Mouse (Mus musculus) MEL (cell line): ENCODE data around the gene Stoml3. TPM values are rescaled to one million over a fixed set of nuclear protein-coding genes. Genes with fewer than 3 reads are reported as not detected.

Experiments used
- DNase-seq: peaks from one replicate; pipeline ENCODE4 v3.0.0; 2011; ENCODE audit warnings: low read depth, low spot score
- H3K27ac ChIP-seq: 2 replicates; pipeline ENCODE4 v1.5.1; 2012; ENCODE audit warnings: low read depth, mild to moderate bottlenecking, control low read depth, low read length, moderate library complexity; ENCODE audit not compliant: control insufficient read depth
- H3K27me3 ChIP-seq, 2 experiments: fragments of 150-350 bp in 1 of 2; sonication (generic) in 1 of 2; 2 replicates each; pipeline ENCODE4 v1.6.1; 2012; ENCODE audit warnings: low read length in 2 of 2, mild to moderate bottlenecking in 2 of 2, improper control_type of control experiment in 1 of 2, moderate library complexity in 1 of 2; ENCODE audit not compliant: insufficient read depth in 2 of 2, control insufficient read depth in 1 of 2
- H3K36me3 ChIP-seq, 2 experiments: 2 replicates each; pipeline ENCODE4 v1.6.1; 2012 to 2014; ENCODE audit warnings: low read length in 2 of 2, improper control_type of control experiment in 1 of 2, inconsistent platforms in 1 of 2, mild to moderate bottlenecking in 1 of 2; ENCODE audit not compliant: insufficient read depth in 2 of 2, control insufficient read depth in 1 of 2
- H3K4me1 ChIP-seq, 2 experiments: fragments of 150-350 bp in 1 of 2; sonication (generic) in 1 of 2; 2 replicates each; pipeline ENCODE4 v1.6.1; 2012; ENCODE audit warnings: low read length in 2 of 2, improper control_type of control experiment in 1 of 2, mild to moderate bottlenecking in 1 of 2; ENCODE audit not compliant: insufficient read depth in 2 of 2, control insufficient read depth in 1 of 2
- H3K4me3 ChIP-seq, 2 experiments: fragments of 150-350 bp in 1 of 2; sonication (generic) in 1 of 2; 2 replicates each; pipeline ENCODE4 v1.5.1; 2012; ENCODE audit warnings: low read depth in 2 of 2, low read length in 2 of 2, mild to moderate bottlenecking in 2 of 2, moderate library complexity in 2 of 2, control low read depth in 1 of 2, improper control_type of control experiment in 1 of 2; ENCODE audit not compliant: control insufficient read depth in 1 of 2, insufficient read depth in 1 of 2
- H3K79me2 ChIP-seq: 2 replicates; pipeline ENCODE4 v1.6.1; 2012; ENCODE audit warnings: mild to moderate bottlenecking, low read length, moderate library complexity; ENCODE audit not compliant: control insufficient read depth, poor library complexity, insufficient read depth
- H3K9ac ChIP-seq: 2 replicates; pipeline ENCODE4 v1.6.1; 2012; ENCODE audit warnings: low read depth, mild to moderate bottlenecking, control low read depth, low read length, moderate library complexity; ENCODE audit not compliant: control insufficient read depth, poor library complexity, severe bottlenecking
- H3K9me3 ChIP-seq: fragments of 150-350 bp; sonication (generic); replicated peaks from 2 replicates; pipeline ENCODE4 v1.6.1; 2012; ENCODE audit warnings: mild to moderate bottlenecking, low read length, improper control_type of control experiment, moderate library complexity; ENCODE audit not compliant: insufficient read depth
- CHD1 ChIP-seq: IDR thresholded peaks from 2 replicates; pipeline ENCODE4 v1.6.1; 2012; ENCODE audit warnings: low read depth, mild to moderate bottlenecking, inconsistent platforms, low read length, improper control_type of control experiment
- CHD2 ChIP-seq: IDR thresholded peaks from 2 replicates; pipeline ENCODE4 v1.6.1; 2011; ENCODE audit warnings: low read length, improper control_type of control experiment
- E2F4 ChIP-seq: IDR thresholded peaks from 2 replicates; pipeline ENCODE4 v1.6.1; 2011; ENCODE audit warnings: low read depth, low read length, improper control_type of control experiment, borderline replicate concordance
- ELF1 ChIP-seq: IDR thresholded peaks from 2 replicates; pipeline ENCODE4 v1.6.1; 2014; ENCODE audit warnings: low read depth, mild to moderate bottlenecking, inconsistent platforms, low read length, improper control_type of control experiment, moderate library complexity
- EP300 ChIP-seq, 2 experiments: IDR thresholded peaks; 2 replicates each; pipeline ENCODE4 v1.6.1; 2011; ENCODE audit warnings: improper control_type of control experiment in 2 of 2, low read length in 2 of 2, low read depth in 1 of 2, mild to moderate bottlenecking in 1 of 2
- ETS1 ChIP-seq: IDR thresholded peaks from 2 replicates; pipeline ENCODE4 v1.6.1; 2012; ENCODE audit warnings: low read depth, mild to moderate bottlenecking, inconsistent platforms, low read length, improper control_type of control experiment, moderate library complexity
- HCFC1 ChIP-seq: IDR thresholded peaks from 2 replicates; pipeline ENCODE4 v1.6.1; 2012; ENCODE audit warnings: low read depth, mild to moderate bottlenecking, inconsistent platforms, low read length, improper control_type of control experiment, moderate library complexity
- JUND ChIP-seq: IDR thresholded peaks from 2 replicates; pipeline ENCODE4 v1.6.1; 2011; ENCODE audit warnings: low read depth, mild to moderate bottlenecking, improper control_type of control experiment, low read length
- KAT2A ChIP-seq: conservative IDR thresholded peaks from 2 replicates; pipeline ENCODE4 v1.6.1; 2012; ENCODE audit warnings: low read depth, low read length, improper control_type of control experiment, inconsistent platforms
- MAFK ChIP-seq: IDR thresholded peaks from 2 replicates; pipeline ENCODE4 v1.6.1; 2011; ENCODE audit warnings: low read depth, mild to moderate bottlenecking, low read length, improper control_type of control experiment, borderline replicate concordance
- MAX ChIP-seq: IDR thresholded peaks from 2 replicates; pipeline ENCODE4 v1.6.1; 2011; ENCODE audit warnings: low read length, improper control_type of control experiment
- MAZ ChIP-seq: IDR thresholded peaks from 2 replicates; pipeline ENCODE4 v1.6.1; 2012; ENCODE audit warnings: low read depth, mild to moderate bottlenecking, inconsistent platforms, low read length, improper control_type of control experiment
- MEF2A ChIP-seq: IDR thresholded peaks from 2 replicates; pipeline ENCODE4 v1.6.1; 2014; ENCODE audit warnings: low read depth, mild to moderate bottlenecking, inconsistent platforms, low read length, improper control_type of control experiment; ENCODE audit not compliant: poor library complexity, insufficient replicate concordance, severe bottlenecking; ENCODE audit errors: extremely low read depth
- MXI1 ChIP-seq: IDR thresholded peaks from 2 replicates; pipeline ENCODE4 v1.6.1; 2011; ENCODE audit warnings: mild to moderate bottlenecking, low read depth, low read length, improper control_type of control experiment
- MYB ChIP-seq: IDR thresholded peaks from 2 replicates; pipeline ENCODE4 v1.6.1; 2011; ENCODE audit warnings: mild to moderate bottlenecking, low read depth, low read length, improper control_type of control experiment
- MYC ChIP-seq: IDR thresholded peaks from 2 replicates; pipeline ENCODE4 v1.6.1; 2011; ENCODE audit warnings: low read depth, mild to moderate bottlenecking, low read length, improper control_type of control experiment, moderate library complexity
- NELFE ChIP-seq: IDR thresholded peaks from 2 replicates; pipeline ENCODE4 v1.6.1; 2011; ENCODE audit warnings: low read depth, low read length, improper control_type of control experiment
- NRF1 ChIP-seq: IDR thresholded peaks from 2 replicates; pipeline ENCODE4 v1.6.1; 2014; ENCODE audit warnings: low read depth, mild to moderate bottlenecking, inconsistent platforms, low read length, improper control_type of control experiment, moderate library complexity; ENCODE audit not compliant: poor library complexity, insufficient read depth, severe bottlenecking
- POLR2AphosphoS2 ChIP-seq: IDR thresholded peaks from 2 replicates; pipeline ENCODE4 v1.6.1; 2011; ENCODE audit warnings: low read length, improper control_type of control experiment
- POLR2AphosphoS5 ChIP-seq: IDR thresholded peaks from 2 replicates; pipeline ENCODE4 v1.6.1; 2012; ENCODE audit warnings: low read depth, borderline replicate concordance, mild to moderate bottlenecking, inconsistent platforms, low read length, moderate library complexity, mixed read lengths
- RAD21 ChIP-seq: IDR thresholded peaks from 2 replicates; pipeline ENCODE4 v1.6.1; 2011; ENCODE audit warnings: mild to moderate bottlenecking, low read depth, low read length, improper control_type of control experiment
- RCOR1 ChIP-seq: IDR thresholded peaks from 2 replicates; pipeline ENCODE4 v1.6.1; 2012; ENCODE audit warnings: low read depth, mild to moderate bottlenecking, inconsistent platforms, low read length, improper control_type of control experiment
- SMC3 ChIP-seq: IDR thresholded peaks from 2 replicates; pipeline ENCODE4 v1.6.1; 2011; ENCODE audit warnings: low read depth, low read length, improper control_type of control experiment
- TAL1 ChIP-seq: IDR thresholded peaks from 2 replicates; pipeline ENCODE4 v1.6.1; 2012; ENCODE audit warnings: mild to moderate bottlenecking, inconsistent platforms, low read length, moderate library complexity, mixed read lengths
- TBP ChIP-seq: IDR thresholded peaks from 2 replicates; pipeline ENCODE4 v1.8.0; 2011; ENCODE audit warnings: low read depth, low read length, improper control_type of control experiment
- UBTF ChIP-seq: IDR thresholded peaks from 2 replicates; pipeline ENCODE4 v1.6.1; 2012; ENCODE audit warnings: low read depth, mild to moderate bottlenecking, inconsistent platforms, low read length, improper control_type of control experiment, moderate library complexity, borderline replicate concordance; ENCODE audit not compliant: insufficient read depth
- USF2 ChIP-seq, 2 experiments: IDR thresholded peaks; 2 replicates each; pipeline ENCODE4 v1.6.1; 2011 to 2012; ENCODE audit warnings: improper control_type of control experiment in 2 of 2, low read length in 2 of 2, borderline replicate concordance in 1 of 2, inconsistent platforms in 1 of 2, low read depth in 1 of 2, mild to moderate bottlenecking in 1 of 2; ENCODE audit not compliant: insufficient read depth in 1 of 2
- ZMIZ1 ChIP-seq: IDR thresholded peaks from 2 replicates; pipeline ENCODE4 v1.6.1; 2012; ENCODE audit warnings: low read depth, mild to moderate bottlenecking, inconsistent platforms, low read length, improper control_type of control experiment, moderate library complexity
- polyA plus RNA-seq, 2 experiments: library from polyadenylated mRNA; stranded (reverse) in 1 of 2; unstranded in 1 of 2; fragments of >175 nt in 1 of 2; fragments of >200 nt in 1 of 2; gene quantifications; 2 replicates each; pipeline versions ENCODE4 v1.2.1 to v1.2.4; 2012; ENCODE audit warnings: low replicate concordance in 2 of 2, low read depth in 1 of 2; ENCODE audit not compliant: insufficient read length in 2 of 2, insufficient read depth in 1 of 2, missing spikeins in 1 of 2
- total RNA-seq: library from RNA; depleted of rRNA; stranded (reverse); fragments of 300-350 nt; gene quantifications from 2 replicates; pipeline ENCODE4 v1.2.3, GENCODE M21; 2012

Stoml3 gene
- total and polyA plus RNA-seq, 3 experiments = not detected

- no peak for TF ChIP-seq NELFE
- TF ChIP-seq MAZ = no peak
- TF ChIP-seq UBTF = no peak
- no peak for TF ChIP-seq RCOR1
- no peak for TF ChIP-seq TAL1
- no peak for TF ChIP-seq E2F4
- no peak for TF ChIP-seq POLR2AphosphoS5
- TF ChIP-seq CHD2 = no peak
- TF ChIP-seq JUND = no peak
- no peak for TF ChIP-seq MYB
- TF ChIP-seq SMC3 = no peak
- TF ChIP-seq TBP = no peak
- no peak for TF ChIP-seq KAT2A
- TF ChIP-seq, all 39 proteins: peak for 0
- DNase-seq = no peak
- Histone ChIP-seq H3K4me1 (no peaks in the 10 kb centered on the region), H3K9ac (no peak overlapping the region), H3K27ac (no peak overlapping the region), H3K9me3 (no peaks in the 10 kb centered on the region), H3K27me3 (no peaks in the 10 kb centered on the region), H3K36me3 (peaks cover 0 to 2% of the 10 kb centered on the region in 2 experiments; a peak in 1 of 4 replicates), H3K4me3 (no peak overlapping the region), H3K79me2 (no peaks in the 10 kb centered on the region)
These were observed 35.1 kb upstream of the Stoml3 start for GRCm38 (mm10) chr3:53453346-53453745.

GRCm38 (mm10) chr3:53454005-53454404, 34.4 kb upstream of the Stoml3 start:
- Histone ChIP-seq H3K36me3 (peaks cover 0 to 2% of the 10 kb centered on the region in 2 experiments; a peak in 2 of 4 replicates), H3K4me3 (no peak overlapping the region), H3K27me3 (no peaks in the 10 kb centered on the region), H3K27ac (no peak overlapping the region), H3K4me1 (no peaks in the 10 kb centered on the region), H3K9me3 (no peaks in the 10 kb centered on the region), H3K79me2 (no peaks in the 10 kb centered on the region), H3K9ac (no peak overlapping the region)
- TF ChIP-seq ELF1 (no peak), TBP (no peak), JUND (no peak), RCOR1 (no peak), POLR2AphosphoS5 (no peak), MAZ (no peak), POLR2AphosphoS2 (no peak), NRF1 (no peak), ZMIZ1 (no peak), HCFC1 (no peak), MEF2A (no peak), CHD1 (no peak), RAD21 (no peak), ETS1 (no peak), MAX (no peak), MAFK (no peak), MXI1 (no peak), EP300 (IDR thresholded peaks at IDR 0.05; ENCODE audit: low read depth in 1 of 2, low read length in 2 of 2) (no peak), MYC (no peak), USF2 (IDR thresholded peaks at IDR 0.05; ENCODE audit: borderline replicate concordance in 1 of 2, insufficient read depth in 1 of 2, low read depth in 1 of 2, low read length in 2 of 2) (no peak)
- no peak for DNase-seq
